Mouse (Mus musculus) lung, postnatal 25 days (tissue): ENCODE results near the gene Cfap77.

Experiments used
- DNase-seq: peaks from one replicate; pipeline ENCODE4 v3.0.0; 2022; ENCODE audit warnings: low spot score

Cfap77 gene

DNA sequence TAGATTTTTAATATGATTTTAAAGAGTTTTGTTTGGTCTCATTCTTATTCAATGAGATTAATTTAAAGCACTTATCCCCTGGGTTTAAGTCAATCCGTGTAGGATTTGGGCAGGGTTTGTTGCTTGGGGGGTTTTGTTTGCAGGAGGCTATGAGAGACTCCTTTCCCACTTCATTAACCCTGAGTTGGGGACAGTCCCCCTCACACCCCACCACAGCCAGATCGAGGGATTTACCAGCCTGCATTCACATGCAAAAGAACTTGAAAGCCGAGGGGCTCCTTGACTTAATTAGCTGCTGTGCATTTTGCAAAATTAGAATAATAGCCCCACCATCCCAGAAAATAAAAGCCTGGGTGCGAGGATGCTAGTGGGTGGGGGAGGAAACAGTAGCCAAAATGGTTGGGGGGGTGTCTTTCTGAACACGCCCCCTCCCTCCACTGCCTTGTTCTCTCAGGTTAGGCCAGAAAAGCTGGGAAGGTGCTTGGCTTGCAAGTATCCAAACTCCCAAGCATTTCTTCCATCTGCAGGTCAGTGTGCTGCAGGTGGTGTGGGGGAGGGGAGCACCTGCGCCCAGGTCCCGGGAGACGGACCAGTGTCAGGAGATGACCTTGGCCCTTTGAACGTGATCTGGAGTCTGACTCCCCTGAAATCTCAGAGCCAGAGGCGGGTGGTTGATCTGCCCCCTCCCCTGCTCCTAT, 147.0 kb downstream of the Cfap77 start:
- DNase-seq = no peak

DNA sequence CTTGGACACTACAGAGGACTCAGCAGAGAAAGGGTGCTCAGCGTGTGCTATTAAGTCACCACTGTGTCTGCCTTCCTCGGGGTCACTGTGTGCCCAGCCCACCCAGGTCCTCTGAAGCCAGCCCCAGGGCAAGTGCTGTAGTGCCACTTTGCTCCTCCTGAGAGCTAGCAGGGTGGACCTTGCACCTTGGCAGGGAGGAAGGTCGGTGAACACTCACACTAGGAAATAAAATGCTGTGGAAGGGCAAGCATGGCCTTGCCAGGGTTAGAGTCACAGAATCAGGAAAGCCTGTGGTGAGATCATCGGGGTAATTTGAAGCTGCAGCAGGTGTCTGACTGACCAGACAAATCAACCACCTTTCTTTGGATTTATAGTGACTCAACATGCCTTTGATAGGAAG, 149.3 kb downstream of the Cfap77 start:
- no peak for DNase-seq

DNA sequence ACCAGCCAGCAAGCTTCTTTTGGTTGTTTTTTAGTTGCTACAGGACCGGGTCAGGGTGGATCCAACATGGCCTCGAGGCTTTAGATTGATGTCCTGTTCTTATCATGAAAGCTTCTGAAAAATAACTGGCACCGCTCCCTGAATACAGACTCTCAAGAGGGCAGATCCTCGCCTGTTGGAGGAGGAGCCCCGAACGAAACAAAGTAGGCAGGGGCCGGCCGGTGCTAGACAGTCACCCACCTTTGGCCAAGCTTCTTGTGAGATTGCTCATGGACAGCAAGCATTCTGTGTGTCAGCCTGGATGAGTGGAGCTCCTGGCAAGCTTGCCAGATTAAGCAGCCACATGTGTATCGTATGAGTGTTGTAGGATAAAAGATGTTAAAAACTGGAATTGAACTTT, 150.1 kb downstream of the Cfap77 start:
- no peak for DNase-seq

DNA sequence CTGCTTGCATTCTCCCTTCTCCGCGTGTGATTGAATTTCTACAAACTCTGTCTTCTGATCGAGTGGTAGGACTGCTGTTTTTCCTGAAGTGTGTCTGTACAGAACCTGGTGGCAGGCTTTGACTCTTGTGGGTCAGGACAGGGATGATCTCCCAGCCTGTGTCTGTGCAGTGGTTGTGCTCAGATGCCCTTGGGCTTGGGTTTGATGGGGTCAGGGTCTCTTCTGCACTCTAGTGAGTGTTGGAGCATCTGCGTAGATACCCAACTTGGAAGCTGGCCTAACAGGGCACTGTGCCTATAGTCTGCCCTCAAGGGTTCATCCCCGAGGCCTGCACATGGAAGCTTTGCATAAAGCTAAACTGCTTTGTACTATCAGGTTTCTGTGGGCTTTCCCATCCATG, 151.0 kb downstream of the Cfap77 start:
- no peak for DNase-seq

DNA sequence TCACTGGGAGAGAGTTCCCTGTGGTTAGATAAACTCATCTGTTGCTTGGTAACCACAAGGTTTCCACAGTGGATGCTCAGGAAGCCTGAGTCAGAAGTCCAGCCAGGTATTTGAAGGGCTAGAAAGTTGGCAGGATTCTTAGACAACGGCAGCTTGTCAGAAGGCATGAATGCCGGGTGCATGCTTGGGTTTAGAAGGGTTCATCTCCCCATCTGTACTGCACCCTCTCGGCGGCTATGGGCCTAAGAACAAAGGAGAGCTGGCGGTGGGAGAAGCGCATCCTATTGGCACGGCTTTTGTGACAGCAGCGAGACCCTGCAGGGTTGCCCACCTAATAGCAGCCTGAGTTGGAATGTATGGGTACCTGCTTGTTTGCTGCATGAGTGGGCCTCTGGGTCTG, 152.6 kb downstream of the Cfap77 start:
- DNase-seq = no peak

DNA sequence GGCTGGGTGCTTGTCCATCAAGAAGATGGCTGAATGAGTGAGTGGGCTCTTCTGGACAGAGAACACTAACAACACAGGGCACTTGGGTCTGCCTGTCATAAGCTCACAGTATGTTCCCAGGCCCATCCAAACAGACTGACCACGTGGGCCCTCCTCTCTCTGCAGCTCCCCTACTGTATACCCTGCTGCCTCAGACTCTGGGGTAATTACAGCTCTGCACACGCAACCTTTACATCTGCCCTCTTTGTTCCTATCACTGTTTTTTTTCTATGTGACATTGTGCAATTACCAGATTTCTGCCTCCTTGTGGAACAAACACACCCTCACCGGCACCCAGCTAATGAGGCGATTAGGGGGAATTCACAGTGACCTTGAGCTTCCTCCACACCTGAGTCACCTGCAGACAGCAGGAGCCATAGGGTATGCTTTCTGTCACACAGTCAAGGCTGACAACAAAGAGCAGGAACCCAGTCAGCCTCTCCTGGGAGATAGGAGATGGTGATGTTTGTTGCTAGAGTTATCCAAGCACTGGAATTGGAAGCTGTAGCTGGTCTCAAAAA, 157.4 kb downstream of the Cfap77 start:
- DNase-seq = no peak

DNA sequence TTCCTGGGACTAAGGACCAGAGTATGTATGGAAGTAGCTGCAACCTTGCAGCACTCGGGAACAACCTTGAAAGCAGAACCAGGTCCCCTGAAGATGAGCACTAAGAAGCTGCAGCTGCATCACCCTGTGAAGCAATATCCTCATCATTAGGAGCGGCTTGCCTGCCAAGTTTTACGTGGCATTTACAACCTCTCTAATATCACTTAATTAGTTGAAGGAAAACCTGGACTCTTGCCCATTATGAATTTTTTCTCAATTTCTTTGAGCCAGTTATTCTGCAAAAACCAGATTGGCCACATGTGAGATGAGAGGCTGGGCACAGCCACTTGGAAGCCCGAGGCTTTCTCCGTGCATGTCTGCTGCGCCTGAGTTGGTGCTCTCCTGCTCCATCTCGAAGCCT, 159.0 kb downstream of the Cfap77 start:
- DNase-seq = peak; percentile 8

DNA sequence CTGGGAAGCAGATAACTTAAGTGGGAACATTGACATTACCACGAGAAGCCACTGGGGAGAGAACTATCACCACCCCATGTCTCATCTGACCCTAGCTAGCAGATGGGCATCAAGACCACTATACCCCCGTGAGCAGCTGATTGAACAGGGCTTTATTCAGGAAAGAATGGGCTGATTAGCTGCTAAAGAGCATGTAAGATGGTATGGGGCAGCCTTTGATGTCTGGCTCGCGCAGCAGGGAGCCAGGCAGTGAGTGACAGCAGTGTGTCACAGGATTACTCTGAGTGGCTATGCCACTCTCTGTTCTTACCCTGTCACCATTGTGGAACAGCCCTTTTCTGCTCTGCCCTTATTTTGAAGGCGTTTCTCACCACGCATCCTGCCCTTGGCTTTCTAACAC, 161.3 kb downstream of the Cfap77 start:
- no peak for DNase-seq

DNA sequence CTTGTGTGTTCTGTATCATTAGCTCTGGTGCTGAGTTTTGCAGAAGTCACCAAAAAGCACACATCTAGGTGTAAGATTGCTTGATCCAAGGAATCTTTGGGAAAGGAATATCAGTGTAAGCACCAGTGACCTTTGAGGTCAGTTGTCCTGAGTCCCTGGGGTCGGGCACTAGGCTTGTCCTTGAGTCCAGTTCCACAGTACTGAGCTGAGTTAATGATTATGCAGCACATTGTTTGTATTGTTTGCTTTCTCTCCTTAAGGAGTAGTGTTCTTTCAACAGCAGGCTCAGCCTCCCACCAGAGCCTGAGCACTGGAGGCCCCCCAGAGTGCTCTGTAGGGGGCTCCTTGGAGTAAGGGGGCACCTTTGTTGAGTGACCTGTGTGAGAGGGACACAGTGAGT, 162.1 kb downstream of the Cfap77 start:
- no peak for DNase-seq

DNA sequence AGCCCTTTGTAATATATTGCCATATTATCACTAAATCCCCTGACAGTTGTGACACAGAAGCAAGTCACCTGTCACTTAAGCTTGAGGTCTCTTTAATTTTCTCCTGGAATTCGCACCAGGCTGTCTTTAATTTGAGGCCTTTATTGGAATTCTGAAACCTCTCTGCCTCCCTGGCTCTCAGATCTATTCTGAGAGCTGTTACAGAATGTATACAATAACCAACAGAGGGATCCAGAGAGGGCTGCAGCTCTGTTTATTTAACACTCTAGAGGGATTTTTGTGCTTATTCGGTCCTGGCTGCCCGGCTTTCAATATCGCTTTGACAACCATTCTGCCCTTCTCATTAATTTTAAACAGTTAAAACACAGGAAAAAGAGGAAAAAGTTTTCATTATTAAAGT, 170.0 kb downstream of the Cfap77 start:
- DNase-seq = no peak

DNA sequence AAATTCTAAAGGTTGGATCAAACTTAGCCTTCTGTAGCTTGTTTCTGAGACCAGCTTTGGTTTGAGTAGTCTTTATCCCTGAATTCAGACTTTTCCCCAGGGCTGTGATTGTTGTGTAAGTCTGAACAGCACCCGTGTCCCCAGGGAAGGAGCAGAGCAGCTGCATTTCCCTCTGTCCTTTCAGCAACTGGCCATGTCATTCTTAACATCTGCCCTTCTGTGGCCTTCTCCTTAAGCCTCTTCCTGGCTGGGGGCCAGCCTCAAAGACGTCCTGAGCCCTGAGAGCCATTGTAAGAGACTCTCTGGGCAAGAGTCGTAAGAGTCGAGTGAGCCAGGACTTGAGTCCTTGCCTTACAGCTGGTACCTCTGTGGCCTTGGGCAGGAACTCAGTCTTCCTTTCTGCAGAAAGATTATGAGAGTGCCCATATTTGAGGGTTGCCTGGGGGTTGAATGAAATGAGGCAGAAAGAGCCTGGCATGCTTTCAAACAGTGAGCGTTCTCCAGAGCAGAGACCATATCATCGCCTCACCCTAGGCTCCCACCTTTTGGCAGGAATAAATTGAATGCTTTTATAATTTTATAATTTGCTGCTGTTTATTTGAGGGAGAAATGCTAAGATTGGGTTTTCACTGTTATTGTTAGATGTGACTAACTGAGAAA, 171.9 kb downstream of the Cfap77 start:
- no peak for DNase-seq

DNA sequence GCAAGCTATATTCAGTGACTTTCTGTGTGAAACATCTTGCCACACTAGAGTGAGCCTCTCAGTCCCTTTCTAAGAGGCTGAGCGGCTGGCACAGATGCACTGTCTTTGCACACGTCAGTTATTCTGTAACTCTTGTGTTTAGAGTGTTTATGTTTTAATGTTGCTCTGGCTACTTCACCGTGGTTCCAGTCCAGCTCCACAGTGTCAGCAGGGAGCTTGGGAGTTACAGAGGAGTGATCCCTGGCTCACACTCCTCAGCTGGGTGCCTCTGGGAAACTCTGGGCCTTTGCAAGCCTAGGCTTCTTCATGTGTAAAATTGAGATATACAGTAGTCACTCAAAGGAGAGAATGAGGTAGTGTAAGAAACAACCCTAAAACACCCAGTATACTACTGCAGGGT, 172.8 kb downstream of the Cfap77 start:
- no peak for DNase-seq

DNA sequence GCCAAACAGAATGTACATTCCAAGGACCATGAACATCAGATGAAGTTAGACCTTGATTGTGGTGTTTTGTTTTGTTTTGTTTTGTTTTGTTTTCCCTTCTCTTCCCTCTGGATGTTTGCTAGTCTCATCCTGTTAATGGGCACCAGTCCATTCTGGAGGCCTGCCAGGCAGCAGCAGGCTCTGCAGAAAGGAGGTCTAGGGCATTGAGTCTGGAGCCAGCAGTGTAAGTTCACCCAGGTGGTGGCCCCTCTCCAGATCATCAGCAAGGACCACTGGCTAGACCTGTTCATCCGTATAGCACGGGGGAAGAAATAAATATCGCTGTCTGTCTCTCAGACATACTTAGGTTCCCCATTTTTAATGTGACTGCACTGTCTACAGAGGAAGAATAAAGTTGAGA, 173.6 kb downstream of the Cfap77 start:
- DNase-seq = no peak
